Mouse (Mus musculus) ES-Bruce4 (cell line): ENCODE data around the gene Eif5a. TPM values are rescaled to one million over a fixed set of nuclear protein-coding genes. Genes with fewer than 3 reads are reported as not detected.

Source experiments
- H3K27ac ChIP-seq: 2 replicates; pipeline ENCODE4 v1.5.1; 2012; ENCODE audit warnings: low read length, inconsistent platforms; ENCODE audit not compliant: insufficient read depth
- H3K27me3 ChIP-seq: 2 replicates; pipeline ENCODE4 v1.6.1; 2012; ENCODE audit warnings: mild to moderate bottlenecking, low read length, inconsistent platforms; ENCODE audit not compliant: control insufficient read depth, poor library complexity, insufficient read depth, severe bottlenecking
- H3K36me3 ChIP-seq: 2 replicates; pipeline ENCODE4 v1.6.1; 2012; ENCODE audit warnings: inconsistent platforms, mild to moderate bottlenecking, low read length, moderate library complexity; ENCODE audit not compliant: control insufficient read depth, poor library complexity, insufficient read depth, severe bottlenecking
- H3K4me1 ChIP-seq: one replicate; pipeline ENCODE4 v1.8.1; 2011; ENCODE audit warnings: low read length; ENCODE audit not compliant: control insufficient read depth, insufficient read depth
- H3K4me3 ChIP-seq: 2 replicates; pipeline ENCODE4 v1.5.1; 2011; ENCODE audit warnings: low read depth, mild to moderate bottlenecking, low read length
- H3K9ac ChIP-seq: 2 replicates; pipeline ENCODE4 v1.6.1; 2012; ENCODE audit warnings: low read depth, mild to moderate bottlenecking, inconsistent platforms; ENCODE audit not compliant: poor library complexity, severe bottlenecking
- H3K9me3 ChIP-seq: replicated peaks from 2 replicates; pipeline ENCODE4 v1.6.1; 2012; ENCODE audit warnings: mild to moderate bottlenecking, low read length, inconsistent platforms; ENCODE audit not compliant: control insufficient read depth, poor library complexity, insufficient read depth, severe bottlenecking
- CTCF ChIP-seq: IDR thresholded peaks from one replicate; pipeline ENCODE4 v1.8.1; 2011; ENCODE audit warnings: low read depth, low read length
- EP300 ChIP-seq: IDR thresholded peaks from 2 replicates; pipeline ENCODE4 v1.6.1; 2011; ENCODE audit warnings: low read depth, low read length; ENCODE audit not compliant: insufficient read depth
- POLR2A ChIP-seq: IDR thresholded peaks from one replicate; pipeline ENCODE4 v1.8.1; 2011; ENCODE audit warnings: low read length; ENCODE audit not compliant: insufficient read depth
- polyA plus RNA-seq: library from polyadenylated mRNA; stranded (reverse); fragments of >200 nt; gene quantifications from 2 replicates; pipeline ENCODE4 v1.2.4, GENCODE M21; 2011; ENCODE audit warnings: low read depth; ENCODE audit not compliant: missing spikeins, insufficient read depth, insufficient read length

Eif5a gene
- 1,015 and 1,063 TPM in 2 replicates for polyA plus RNA-seq

GRCm38 (mm10) chr11:69921114-69922011 lies at the start of gene Eif5a:
Gene Eif5a, minus strand, starts transcription at chr11:69921958.
- Histone ChIP-seq H3K4me3 (peak within 1 kb of the TSS; percentile 94), H3K9me3 (no peaks in the 10 kb centered on the region), H3K36me3 (peaks cover 34% of the 10 kb centered on the region), H3K27ac (peak within 1 kb of the TSS; percentile 98), H3K9ac (peak within 1 kb of the TSS; percentile 99), H3K4me1 (peaks cover 2% of the 10 kb centered on the region), H3K27me3 (no peaks in the 10 kb centered on the region)
- TF ChIP-seq POLR2A (peak; percentile 95), CTCF (peak; percentile 15), EP300 (peak; percentile 71; the same call in 1 of the 2 replicates)

- no peaks in the 10 kb centered on the region for H3K4me1 ChIP-seq
- TF ChIP-seq EP300 (no peak), CTCF (no peak), POLR2A (no peak)
- no peak overlapping the region for H3K9ac ChIP-seq
- H3K36me3 ChIP-seq: peaks cover 61% of the 10 kb centered on the region
- no peak overlapping the region for H3K4me3 ChIP-seq
- no peaks in the 10 kb centered on the region for H3K27me3 ChIP-seq
- no peaks in the 10 kb centered on the region for H3K9me3 ChIP-seq
- no peak overlapping the region for H3K27ac ChIP-seq
Observed at GRCm38 (mm10) chr11:69970775-69971174, 49.0 kb upstream of the Eif5a start.

GRCm38 (mm10) chr11:69970222-69970621 lies 48.5 kb upstream of the Eif5a start:
- TF ChIP-seq POLR2A (no peak), EP300 (no peak), CTCF (no peak)
- H3K9ac ChIP-seq: no peak overlapping the region
- H3K27me3 ChIP-seq: no peaks in the 10 kb centered on the region
- no peaks in the 10 kb centered on the region for H3K4me1 ChIP-seq
- H3K36me3 ChIP-seq: peaks cover 55% of the 10 kb centered on the region
- no peak overlapping the region for H3K27ac ChIP-seq
- no peaks in the 10 kb centered on the region for H3K9me3 ChIP-seq
- no peak overlapping the region for H3K4me3 ChIP-seq

- Histone ChIP-seq H3K4me3 (no peak overlapping the region), H3K36me3 (peaks cover 44% of the 10 kb centered on the region), H3K27me3 (no peaks in the 10 kb centered on the region), H3K27ac (no peak overlapping the region), H3K9me3 (no peaks in the 10 kb centered on the region), H3K4me1 (no peaks in the 10 kb centered on the region), H3K9ac (no peak overlapping the region)
- TF ChIP-seq EP300 (no peak), CTCF (no peak), POLR2A (no peak)
Observed at GRCm38 (mm10) chr11:69968793-69969192, 47.0 kb upstream of the Eif5a start.

- Histone ChIP-seq H3K4me1 (no peaks in the 10 kb centered on the region), H3K9me3 (no peaks in the 10 kb centered on the region), H3K4me3 (peak overlapping the region; percentile 68), H3K9ac (peak overlapping the region; percentile 49), H3K27me3 (no peaks in the 10 kb centered on the region), H3K36me3 (peaks cover 29% of the 10 kb centered on the region), H3K27ac (no peak overlapping the region)
- no peak for TF ChIP-seq CTCF
- no peak for TF ChIP-seq POLR2A
- no peak for TF ChIP-seq EP300
Observed at GRCm38 (mm10) chr11:69966860-69967517, 45.2 kb upstream of the Eif5a start.
